Mouse (Mus musculus) stomach, postnatal 0 days (tissue): ENCODE results near the gene Ccdc8.

Source experiments
- CTCF ChIP-seq: IDR thresholded peaks from 2 replicates; pipeline ENCODE4 v1.5.1; 2016; ENCODE audit warnings: antibody characterized with exemption, low read depth, mild to moderate bottlenecking, moderate library complexity
- EP300 ChIP-seq: optimal IDR thresholded peaks from 2 replicates; pipeline ENCODE3; 2016; ENCODE audit warnings: antibody characterized with exemption

DNA sequence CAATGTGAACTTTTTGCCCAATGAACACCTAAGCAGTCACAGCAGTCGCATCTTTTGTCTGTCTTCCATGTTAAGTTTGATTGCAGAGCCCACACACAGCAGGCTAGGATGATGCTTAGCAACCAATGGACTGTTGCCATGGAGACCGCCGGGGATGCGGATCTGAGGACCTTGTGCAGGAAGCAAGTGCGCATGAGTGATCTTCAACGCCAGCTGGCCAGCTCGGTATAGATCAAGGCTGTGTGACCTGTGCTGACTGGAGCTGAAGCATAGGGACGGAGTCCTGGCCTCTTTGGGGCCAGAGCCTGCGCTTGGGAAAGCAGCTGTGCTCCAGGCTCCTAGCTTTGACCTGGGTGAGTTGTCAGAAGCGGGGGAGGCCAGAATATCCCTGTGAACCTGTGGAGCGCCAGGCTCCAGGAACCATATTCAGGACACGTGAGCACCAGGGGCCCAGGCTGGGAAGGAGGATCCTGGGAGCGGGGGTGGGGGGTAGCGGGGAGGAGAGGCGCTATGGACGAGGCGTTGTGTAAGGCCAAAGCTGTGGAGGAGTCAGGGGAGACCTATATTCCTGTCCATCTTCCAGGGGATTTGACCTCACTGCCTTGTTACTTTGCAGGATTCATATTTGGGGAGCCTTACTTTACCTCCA lies 32.8 kb upstream of the Ccdc8 start, which contains the start of gene Pnmal1:
- no peak for TF ChIP-seq CTCF
- TF ChIP-seq EP300 = no peak
